Mouse (Mus musculus) left cerebral cortex, postnatal 4 days (tissue): ENCODE data around the gene H2al1o. TPM values are rescaled to one million over a fixed set of nuclear protein-coding genes. Genes with fewer than 3 reads are reported as not detected.
A peak's percentile ranks its signal among the peaks of the same experiment; 100 is the strongest.
"Not testable (repeated sequence)": the region's sequence is repeated elsewhere in the genome, so short reads cannot be mapped to it uniquely, and the experiment has no call there.

Experiments used
- DNase-seq: peaks from one replicate; pipeline ENCODE4 v3.0.0-alpha.2; 2022
- intact Hi-C: fragments of 180-260 bp; cut with DNase I; formaldehyde crosslinking; loops from one replicate; pipeline ENCODE4 v1.15.1; 2025
- total RNA-seq, 2 experiments: library from RNA; stranded (reverse); gene quantifications; 2 replicates each; pipeline ENCODE4 v1.2.3; 2021

Gene H2al1o
- not detected for total RNA-seq

GRCm38 (mm10) chrX:9572309-9572708 lies at the start of gene H2al1o:
Gene H2al1o (minus strand): TSS chrX:9572409.
- intact Hi-C loops, DNase-seq: not testable (repeated sequence)

- DNase-seq = peak; percentile 2
- intact Hi-C loops = not testable (repeated sequence)
Measured at GRCm38 (mm10) chrX:9598036-9598435, 25.8 kb upstream of the H2al1o start.

GRCm38 (mm10) chrX:9536881-9537280 lies 35.3 kb downstream of the H2al1o start:
- intact Hi-C loops = no loop called here
- no peak for DNase-seq

Other genes with a start within 250 kb of the H2al1o start
- under 1 TPM in 1 of 2 experiments, not detected in 1; 0.86 TPM for gene H2al1k, start 221.8 kb downstream of the H2al1o start, total RNA-seq
- gene Cybb, start 84.6 kb downstream of the H2al1o start, total RNA-seq = 1 to 10 TPM; 1.1 to 1.6 TPM
- gene Dynlt3, start 90.6 kb upstream of the H2al1o start, total RNA-seq = 10 to 100 TPM; 50.7 to 55.0 TPM